Mouse (Mus musculus) adrenal gland, postnatal 10 days (tissue): Measurements from ENCODE around the gene Pigv. TPM values are rescaled to one million over a fixed set of nuclear protein-coding genes. Genes with fewer than 3 reads are reported as not detected.

Source experiments
- DNase-seq: peaks from one replicate; pipeline ENCODE4 v3.0.0; 2021; ENCODE audit warnings: mixed read lengths
- long read RNA-seq, 2 experiments: library from polyadenylated mRNA; stranded (forward); transcript quantifications; one replicate each; pipeline ENCODE4 v2.0.0; 2021
- total RNA-seq, 2 experiments: library from RNA; stranded (reverse); gene quantifications; 2 replicates each; pipeline ENCODE4 v1.2.3; 2021

Pigv gene
- 10 to 100 TPM; 11.9 to 18.6 TPM for total RNA-seq
- long read RNA-seq, experiment 1, transcript Pigv-201 (4 exons, 3,979 nt), result minor isoform, 9 of 26 reads
- long read RNA-seq, experiment 1, transcript Pigv-202 (3 exons, 990 nt), result major isoform, 10 of 26 reads
- long read RNA-seq, experiment 1, partial matches to known transcripts, result 0 of 26 reads
- long read RNA-seq, experiment 1, other reads (novel, unspliced or antisense), result 7 of 26 reads
- long read RNA-seq, experiment 2, transcript Pigv-202 (3 exons, 990 nt), result minor isoform, 9 of 31 reads
- long read RNA-seq, experiment 2, transcript Pigv-201 (4 exons, 3,979 nt), result major isoform, 13 of 31 reads
- long read RNA-seq, experiment 2, partial matches to known transcripts, result 2 of 31 reads
- long read RNA-seq, experiment 2, other reads (novel, unspliced or antisense), result 7 of 31 reads

- peak; percentile 97 for DNase-seq
Observed at GRCm38 (mm10) chr4:133671881-133672844, at the start of gene Pigv. Gene Pigv (minus strand): TSS chr4:133672647.

DNA sequence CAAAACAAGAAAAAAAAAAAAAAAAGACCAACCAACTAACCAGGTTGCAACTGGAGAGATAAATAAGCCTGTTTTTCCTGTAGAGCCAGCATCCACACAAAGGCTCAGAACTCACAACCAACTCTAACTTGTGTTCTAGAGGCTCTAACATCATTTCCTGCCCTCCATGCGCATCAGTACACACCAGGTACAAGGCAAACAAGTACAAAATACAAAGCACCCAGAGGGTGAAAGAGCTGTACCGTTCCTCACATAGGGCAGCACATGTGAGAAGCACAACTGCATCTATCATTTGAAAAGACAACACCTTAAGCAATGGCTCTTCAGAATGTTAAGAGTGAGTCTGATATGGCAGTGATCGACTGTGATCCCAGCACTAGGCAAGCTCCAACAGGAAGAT is 47.3 kb upstream of the Pigv start:
- DNase-seq, result no peak

DNA sequence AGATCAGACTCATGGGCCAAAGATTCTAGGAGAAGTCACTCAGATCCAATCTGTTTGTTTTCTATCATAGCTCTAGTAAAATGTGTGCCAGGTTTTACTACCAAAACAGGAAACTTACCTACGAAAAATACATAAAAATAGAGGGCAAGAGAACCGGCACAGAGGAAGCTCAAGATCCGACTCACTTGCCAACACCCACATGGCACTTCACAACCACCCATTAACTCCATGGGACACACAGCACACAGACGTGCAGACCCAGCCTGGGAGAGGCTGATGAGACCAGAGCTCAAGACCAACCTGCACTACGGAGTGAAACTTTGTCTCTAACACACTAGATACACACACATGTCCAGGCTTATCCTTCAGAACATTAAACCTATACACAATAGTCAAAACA is 40.3 kb upstream of the Pigv start:
- no peak for DNase-seq

DNA sequence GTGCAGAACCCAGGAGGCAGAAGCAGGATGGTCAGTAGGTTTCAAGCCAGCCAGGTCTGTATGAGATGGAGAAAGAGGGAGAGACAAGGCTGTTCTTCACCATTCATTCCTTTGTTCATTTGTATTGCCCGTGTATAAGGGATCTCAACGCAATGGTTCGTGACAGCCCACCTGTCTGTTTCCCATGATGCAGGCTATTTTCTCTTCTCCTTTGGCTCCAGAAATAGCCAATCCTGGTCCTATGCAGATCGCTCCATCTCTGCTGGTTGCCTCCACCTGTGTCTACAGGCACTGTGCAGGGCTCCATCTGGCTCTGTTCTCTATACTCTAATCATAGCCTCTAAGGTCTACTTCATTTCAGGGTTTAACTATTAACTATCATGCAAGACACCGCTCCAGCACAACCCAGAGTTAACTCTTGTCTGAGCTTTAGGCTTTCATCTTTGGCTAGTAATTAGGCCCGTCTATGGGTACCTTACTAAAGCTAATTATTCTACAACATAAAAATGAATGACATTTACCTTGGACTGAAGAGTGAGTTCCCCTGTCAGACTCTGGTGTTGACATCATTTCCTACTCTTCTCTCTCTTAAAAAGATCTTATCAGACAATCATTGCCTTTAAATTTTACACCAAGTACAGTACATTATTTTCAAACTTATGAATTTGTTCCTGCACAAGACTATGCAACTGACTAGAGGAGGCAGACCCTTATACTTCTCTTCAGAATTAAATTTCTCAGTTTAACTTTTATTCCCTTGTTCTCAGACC is 39.0 kb upstream of the Pigv start:
- no peak for DNase-seq

GRCm38 (mm10) chr4:133709395-133709794 is 36.9 kb upstream of the Pigv start:
- DNase-seq, result peak; percentile 17

DNA sequence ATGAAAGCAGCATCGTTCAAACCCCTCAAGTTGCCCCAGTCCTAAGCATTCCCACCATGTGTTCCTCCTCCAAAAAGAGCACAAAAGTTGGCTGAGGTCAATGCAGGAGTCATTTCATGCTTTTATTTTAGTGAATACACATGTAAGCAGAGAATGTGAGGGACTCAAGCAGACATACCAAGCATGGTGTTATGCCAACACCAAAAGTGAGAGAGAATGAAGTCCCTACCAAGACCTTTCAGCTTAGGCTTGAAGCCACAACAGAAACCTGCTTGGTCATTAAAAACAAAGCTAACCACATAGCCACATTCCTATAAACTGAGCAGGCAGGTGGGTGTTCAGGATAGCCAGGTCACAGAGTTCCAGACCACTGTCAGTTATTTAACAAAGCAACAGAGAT is 35.0 kb upstream of the Pigv start:
- DNase-seq, result no peak

GRCm38 (mm10) chr4:133706956-133707355 is 34.5 kb upstream of the Pigv start:
- DNase-seq, result peak; percentile 68

DNA sequence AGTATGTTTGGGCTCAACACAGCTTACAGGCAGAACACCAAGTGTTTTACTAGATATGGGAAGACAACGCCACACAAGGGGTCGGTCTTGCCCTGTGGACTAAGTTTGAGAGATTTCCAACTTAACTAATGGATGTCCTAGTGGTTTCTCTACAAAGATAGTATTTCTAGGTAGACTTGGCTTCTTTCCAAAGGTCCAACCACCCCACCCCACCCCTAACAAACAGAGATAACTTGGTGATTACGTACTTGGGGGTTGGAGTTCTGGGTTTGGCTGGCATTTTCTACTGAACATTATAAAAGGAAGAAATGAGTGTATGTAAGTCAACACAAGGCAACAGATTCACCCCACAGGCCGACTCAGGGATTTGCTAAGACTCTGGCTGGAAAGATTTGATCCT is 32.6 kb upstream of the Pigv start:
- no peak for DNase-seq

GRCm38 (mm10) chr4:133700905-133701368 is 28.5 kb upstream of the Pigv start:
- peak; percentile 72 for DNase-seq

GRCm38 (mm10) chr4:133695363-133695762 is 22.9 kb upstream of the Pigv start:
- DNase-seq, result no peak

DNA sequence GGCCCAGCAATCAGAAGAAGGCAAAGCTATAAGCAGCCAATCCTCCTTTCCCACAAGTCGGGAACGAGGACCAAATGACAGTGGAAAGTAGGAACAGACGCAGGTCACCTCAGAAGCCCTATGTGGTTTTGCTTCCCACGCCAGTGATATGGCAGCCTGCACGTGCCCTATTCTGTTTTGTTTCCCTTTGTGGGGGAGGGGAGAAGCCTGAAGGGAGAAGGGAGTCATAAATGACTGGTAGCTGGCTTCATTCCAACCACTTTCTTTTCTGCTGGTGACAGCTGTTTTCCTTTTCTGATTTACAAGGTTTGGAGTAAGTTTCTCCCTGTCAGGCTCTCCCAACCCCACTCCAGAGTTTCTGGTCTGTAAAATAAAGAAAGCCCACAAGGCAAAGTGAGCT is 17.8 kb upstream of the Pigv start:
- DNase-seq, result peak; percentile 42

- peak; percentile 66 for DNase-seq
Observed at GRCm38 (mm10) chr4:133688417-133689067, 16.1 kb upstream of the Pigv start.

- DNase-seq, result no peak
Observed at GRCm38 (mm10) chr4:133687126-133687525, 14.7 kb upstream of the Pigv start.

DNA sequence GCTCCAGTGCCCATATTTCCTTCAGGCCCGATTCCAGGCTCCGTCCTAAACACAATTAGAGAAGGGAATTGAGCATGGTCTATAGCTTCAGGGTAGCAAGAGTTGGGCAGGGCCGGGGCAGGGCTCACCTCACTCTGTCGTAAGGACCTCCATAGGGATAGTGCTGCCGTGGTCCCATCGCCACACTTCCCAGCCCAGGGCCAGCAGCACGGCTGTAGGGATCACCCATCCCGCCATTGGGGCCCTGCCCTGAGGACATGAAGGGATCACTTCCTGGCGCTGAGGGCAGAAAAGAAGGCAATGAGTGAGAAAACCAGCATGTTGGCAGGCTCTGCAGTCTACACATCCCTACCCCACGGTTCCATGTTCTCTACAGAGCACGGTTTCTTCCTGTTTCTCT is 14.1 kb upstream of the Pigv start:
- no peak for DNase-seq

GRCm38 (mm10) chr4:133680206-133680786 is 7.8 kb upstream of the Pigv start:
- DNase-seq, result no peak

DNA sequence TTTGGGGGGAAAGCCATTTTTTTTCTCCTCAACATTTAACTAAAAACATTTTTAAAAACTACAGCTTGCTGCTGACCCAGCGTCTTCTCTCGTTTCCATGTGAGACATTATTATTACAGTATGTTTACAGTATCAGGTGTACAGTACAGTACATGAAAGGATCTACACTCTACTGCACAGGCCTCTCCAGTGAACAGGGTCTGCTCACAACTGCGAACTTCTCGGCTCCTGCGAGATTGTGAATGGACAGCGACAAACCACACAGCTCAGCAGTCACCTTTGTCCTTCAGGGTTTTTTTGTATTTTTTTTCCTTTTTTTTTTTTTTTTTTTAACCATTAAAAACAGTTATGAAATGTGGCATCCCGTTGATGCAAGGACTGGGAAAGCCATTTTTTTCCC is 7.2 kb upstream of the Pigv start:
- no peak for DNase-seq

DNA sequence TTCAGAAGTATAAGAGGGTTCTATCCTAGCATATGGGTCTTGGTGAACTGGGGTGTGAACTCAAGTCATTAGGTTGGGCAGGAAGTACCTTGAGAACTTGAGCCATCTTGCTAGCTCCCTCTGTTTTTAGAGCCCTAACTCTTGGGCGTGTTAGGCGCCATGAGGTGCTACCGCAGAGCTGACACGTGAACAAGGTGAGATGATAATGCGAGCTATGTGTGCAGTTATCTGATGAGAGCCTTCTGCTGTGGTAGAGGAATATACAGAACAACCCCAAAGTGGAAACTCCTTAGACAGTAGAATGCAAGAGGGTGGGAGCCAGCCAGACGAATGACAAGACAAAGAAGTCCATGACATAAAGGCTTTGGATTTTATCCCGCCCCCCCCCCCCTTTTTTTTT is 4.8 kb upstream of the Pigv start:
- DNase-seq, result no peak

DNA sequence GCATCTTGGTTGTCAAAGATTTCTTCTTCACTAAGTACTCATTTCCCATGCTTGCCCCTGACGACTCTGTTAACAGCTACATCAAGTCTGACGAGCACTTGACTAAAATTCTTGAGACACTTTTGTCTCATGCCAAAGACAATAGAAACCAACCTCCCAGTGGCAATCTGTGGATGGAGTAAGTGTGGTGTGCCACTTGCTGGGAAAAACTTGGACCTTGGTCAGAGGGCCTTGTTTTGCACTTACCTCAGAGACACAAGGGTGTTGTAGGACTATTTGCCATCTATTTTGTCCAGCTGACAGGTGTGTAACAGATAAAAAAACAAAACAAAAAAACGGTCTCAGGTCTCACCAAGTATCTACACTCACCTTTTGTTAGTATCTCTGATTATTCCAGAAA is 3.7 kb upstream of the Pigv start:
- DNase-seq, result no peak

GRCm38 (mm10) chr4:133675594-133676016 is 3.2 kb upstream of the Pigv start:
- DNase-seq, result peak; percentile 87

GRCm38 (mm10) chr4:133674331-133674695 is 1.9 kb upstream of the Pigv start:
- peak; percentile 26 for DNase-seq

- DNase-seq, result peak; percentile 65
Observed at GRCm38 (mm10) chr4:133673666-133674330, 1.4 kb upstream of the Pigv start.
